Mouse (Mus musculus) liver, embryonic 16.5 days (tissue): ENCODE measurements around the gene Rbfox1. TPM values are rescaled to one million over a fixed set of nuclear protein-coding genes. Genes with fewer than 3 reads are reported as not detected.

ENCODE experiments used
- ATAC-seq: fragments of 200-750 bp; cut with Nextera tagmentation; 2 replicates; pipeline ENCODE4 v1.8.0; 2017; ENCODE audit warnings: low read depth, mild to moderate bottlenecking, moderate number of reproducible peaks, moderate library complexity
- H3K27ac ChIP-seq: fragments of 300-500 bp; sonication (generic); 2 replicates; pipeline ENCODE4 v1.5.1; 2014; ENCODE audit warnings: mild to moderate bottlenecking, low read length
- H3K27me3 ChIP-seq: fragments of 300-500 bp; sonication (generic); 2 replicates; pipeline ENCODE4 v1.6.1; 2014; ENCODE audit warnings: low read depth, low read length, mixed read lengths; ENCODE audit not compliant: control insufficient read depth, insufficient read depth
- H3K36me3 ChIP-seq: fragments of 300-500 bp; sonication (generic); 2 replicates; pipeline ENCODE4 v1.6.1; 2014; ENCODE audit warnings: mild to moderate bottlenecking; ENCODE audit not compliant: control insufficient read depth, insufficient read depth
- H3K4me1 ChIP-seq: fragments of 300-500 bp; sonication (generic); 2 replicates; pipeline ENCODE4 v1.6.1; 2014; ENCODE audit warnings: low read depth, low read length, mixed read lengths; ENCODE audit not compliant: control insufficient read depth
- H3K4me2 ChIP-seq: fragments of 300-500 bp; sonication (generic); 2 replicates; pipeline ENCODE4 v1.6.1; 2014; ENCODE audit warnings: low read depth, low read length, mixed read lengths
- H3K4me3 ChIP-seq: fragments of 300-500 bp; sonication (generic); 2 replicates; pipeline ENCODE4 v1.5.1; 2014; ENCODE audit warnings: low read depth, mild to moderate bottlenecking, low read length
- H3K9ac ChIP-seq: fragments of 300-500 bp; sonication (generic); 2 replicates; pipeline ENCODE4 v1.6.1; 2014; ENCODE audit warnings: low read depth, low read length
- H3K9me3 ChIP-seq: fragments of 300-500 bp; sonication (generic); replicated peaks from 2 replicates; pipeline ENCODE4 v1.6.1; 2016; ENCODE audit warnings: low read length; ENCODE audit not compliant: control insufficient read depth
- WGBS: fragments of 180-500 bp; shearing (Covaris S2); extraction: QIAGEN DNeasy Blood & Tissue Kit; methylation state at CpG from one replicate; pipeline ENCODE4 v1.1.7; 2014; ENCODE audit not compliant: insufficient replicate concordance; 5-methylcytosine and 5-hydroxymethylcytosine counted together
- polyA plus RNA-seq: library from polyadenylated mRNA; unstranded; fragments of >200 nt; fragmentation: Nextera tagmentation; extraction: Ambion mirVana; gene quantifications from 2 replicates; pipeline ENCODE4 v1.2.1, GENCODE M21; 2015

Rbfox1 gene
- polyA plus RNA-seq, 1 experiment from 2014 or later = 0.38 TPM

DNA sequence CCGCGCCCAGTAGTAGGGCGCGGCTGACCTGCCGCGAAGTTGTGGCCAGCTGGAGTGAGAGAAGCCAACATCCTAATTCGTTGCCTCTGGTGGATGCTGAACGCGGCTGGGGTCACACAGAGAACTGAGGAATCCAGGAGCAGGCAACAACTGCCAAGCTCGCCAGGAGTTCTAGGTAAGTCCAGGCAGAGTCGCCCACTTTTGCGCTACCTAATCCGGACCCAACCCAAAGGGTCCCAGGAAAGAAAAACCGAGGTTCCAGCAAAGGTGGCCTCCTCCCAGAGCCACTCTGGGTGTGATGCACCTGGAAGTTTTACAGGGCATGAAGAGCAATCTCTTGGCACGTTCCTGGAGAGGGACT, 515 bp downstream of the Rbfox1 start:
- 4% methylated on average over 15 of the region's 15 CpGs for WGBS
- H3K4me1 ChIP-seq = no peaks in the 10 kb centered on the region
- no peak overlapping the region for H3K9ac ChIP-seq
- H3K4me2 ChIP-seq = no peak overlapping the region
- no peaks in the 10 kb centered on the region for H3K9me3 ChIP-seq
- H3K4me3 ChIP-seq = no peak overlapping the region
- ATAC-seq = no peak
- H3K27ac ChIP-seq = no peak overlapping the region
- H3K36me3 ChIP-seq = no peaks in the 10 kb centered on the region
- peaks cover 10% of the 10 kb centered on the region; the same call in 1 of the 2 replicates for H3K27me3 ChIP-seq

DNA sequence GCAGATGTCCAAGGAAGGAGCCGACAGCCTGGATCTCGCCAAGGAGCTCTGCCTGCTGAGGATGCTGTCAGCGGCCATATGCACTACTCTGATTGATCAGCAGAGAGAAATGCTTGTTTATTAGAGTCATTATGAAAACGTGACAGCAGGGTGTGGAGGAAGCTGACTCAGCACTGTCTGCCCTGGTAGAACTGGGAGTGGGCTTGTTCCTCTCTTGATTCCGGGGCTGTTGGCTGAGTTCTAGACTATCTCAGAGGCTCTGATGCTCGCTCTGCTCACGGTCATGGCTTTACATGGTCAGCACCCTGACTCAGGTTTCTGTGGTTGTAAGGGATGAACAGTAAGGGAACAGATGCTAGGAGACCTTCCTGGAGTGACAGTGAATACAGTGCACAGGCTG, 10.4 kb downstream of the Rbfox1 start:
- Histone ChIP-seq H3K9me3 (no peaks in the 10 kb centered on the region), H3K4me1 (no peaks in the 10 kb centered on the region), H3K27ac (no peak overlapping the region), H3K36me3 (no peaks in the 10 kb centered on the region), H3K4me2 (no peak overlapping the region), H3K9ac (no peak overlapping the region), H3K27me3 (no peaks in the 10 kb centered on the region), H3K4me3 (no peak overlapping the region)
- ATAC-seq = no peak
- WGBS = 56% methylated on average over 7 of the region's 7 CpGs

DNA sequence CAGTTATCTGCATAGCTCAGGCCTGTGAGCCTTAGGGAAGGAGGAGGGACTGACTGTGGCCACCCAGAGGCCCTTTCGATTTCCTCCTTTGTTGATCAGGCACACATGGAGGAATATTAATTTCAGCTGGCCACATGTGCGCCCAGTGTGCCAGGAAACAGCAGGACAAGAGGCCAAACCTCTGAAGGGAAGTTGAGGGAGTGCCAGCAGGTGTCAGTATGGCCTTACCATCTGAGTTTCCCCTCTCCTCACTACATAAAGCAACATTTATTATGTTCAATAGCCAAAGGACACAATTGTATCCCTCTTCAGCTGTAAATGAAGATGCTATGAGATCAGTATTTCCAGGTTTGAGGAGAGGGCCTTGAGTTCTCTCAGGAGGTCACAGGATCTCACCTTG, 13.2 kb downstream of the Rbfox1 start:
- Histone ChIP-seq H3K9me3 (no peaks in the 10 kb centered on the region), H3K9ac (no peak overlapping the region), H3K4me1 (no peaks in the 10 kb centered on the region), H3K4me3 (no peak overlapping the region), H3K36me3 (no peaks in the 10 kb centered on the region), H3K27ac (no peak overlapping the region), H3K27me3 (no peaks in the 10 kb centered on the region), H3K4me2 (no peak overlapping the region)
- 28% methylated on average over 2 of the region's 2 CpGs for WGBS
- ATAC-seq = no peak

DNA sequence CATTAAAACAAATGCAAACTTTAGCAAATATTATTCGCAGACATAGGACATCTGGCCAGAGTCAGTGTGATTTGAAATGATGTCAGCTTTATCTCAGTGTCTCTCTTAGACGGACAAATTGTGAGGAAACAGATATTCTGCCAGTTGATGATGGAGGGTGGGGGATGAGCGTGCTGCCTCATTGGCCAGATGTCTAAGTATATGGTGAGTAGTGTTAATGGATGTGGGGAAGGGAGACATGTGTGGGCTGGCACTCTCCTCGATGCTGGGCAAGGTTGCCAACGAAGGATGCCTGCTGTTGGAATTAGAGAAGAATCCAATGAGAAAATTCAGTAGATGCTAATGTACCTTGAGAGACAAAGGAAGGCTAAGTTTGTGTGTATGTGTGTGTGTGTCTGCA, 25.6 kb downstream of the Rbfox1 start:
- H3K27ac ChIP-seq = no peak overlapping the region
- no peak overlapping the region for H3K4me2 ChIP-seq
- no peak overlapping the region for H3K4me3 ChIP-seq
- no peaks in the 10 kb centered on the region for H3K9me3 ChIP-seq
- ATAC-seq = no peak
- H3K36me3 ChIP-seq = no peaks in the 10 kb centered on the region
- no peaks in the 10 kb centered on the region for H3K4me1 ChIP-seq
- WGBS = 52% methylated on average over 5 of the region's 5 CpGs
- H3K9ac ChIP-seq = no peak overlapping the region
- H3K27me3 ChIP-seq = no peaks in the 10 kb centered on the region

DNA sequence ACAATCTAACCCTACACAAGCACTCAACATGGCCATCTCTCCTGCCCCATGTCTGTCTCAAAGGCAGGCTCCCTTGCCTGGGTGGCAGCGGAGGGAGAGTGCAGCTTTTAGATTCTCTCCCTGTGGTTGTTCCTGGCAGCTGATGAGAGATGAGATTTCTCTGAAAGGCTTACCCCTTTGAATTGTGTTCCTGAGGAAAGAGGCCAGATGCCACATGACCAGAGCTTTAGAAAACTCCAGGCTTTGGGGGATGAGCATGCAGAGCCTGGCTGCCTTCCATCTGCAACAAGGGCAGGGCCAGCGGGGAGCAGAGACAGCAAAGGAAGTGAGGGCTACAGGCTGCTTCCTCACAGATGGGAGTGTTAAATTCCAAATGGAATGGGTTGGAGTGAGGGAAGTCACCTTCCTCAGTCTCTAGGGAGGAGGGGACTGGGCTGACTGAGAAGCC, 26.7 kb downstream of the Rbfox1 start:
- Histone ChIP-seq H3K4me1 (no peaks in the 10 kb centered on the region), H3K4me2 (no peak overlapping the region), H3K27ac (no peak overlapping the region), H3K36me3 (no peaks in the 10 kb centered on the region), H3K4me3 (no peak overlapping the region), H3K27me3 (no peaks in the 10 kb centered on the region), H3K9me3 (no peaks in the 10 kb centered on the region), H3K9ac (no peak overlapping the region)
- ATAC-seq = no peak
- WGBS = 46% methylated on average over 2 of the region's 2 CpGs

DNA sequence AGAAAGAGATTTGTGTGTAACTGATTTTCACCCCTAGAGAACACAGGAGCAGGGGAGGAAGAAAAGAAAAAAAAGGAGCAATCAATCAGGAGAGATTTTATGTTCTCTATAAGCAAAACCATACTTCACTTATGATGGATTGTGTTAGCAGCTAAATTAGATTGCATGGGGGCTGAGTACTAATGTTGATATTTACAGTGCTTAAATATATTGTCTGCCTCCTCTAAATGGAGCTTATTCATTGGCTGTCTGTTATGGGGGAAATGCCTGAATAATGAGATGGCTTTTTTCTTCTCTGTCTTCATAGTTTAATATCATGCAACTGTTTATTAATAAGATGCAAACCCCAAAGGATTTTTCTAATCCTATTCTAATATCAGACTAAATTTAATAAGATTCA, 32.8 kb downstream of the Rbfox1 start:
- Histone ChIP-seq H3K9ac (no peak overlapping the region), H3K4me1 (no peaks in the 10 kb centered on the region), H3K4me3 (no peak overlapping the region), H3K27ac (no peak overlapping the region), H3K4me2 (no peak overlapping the region), H3K36me3 (no peaks in the 10 kb centered on the region), H3K9me3 (no peaks in the 10 kb centered on the region), H3K27me3 (no peaks in the 10 kb centered on the region)
- no peak for ATAC-seq

DNA sequence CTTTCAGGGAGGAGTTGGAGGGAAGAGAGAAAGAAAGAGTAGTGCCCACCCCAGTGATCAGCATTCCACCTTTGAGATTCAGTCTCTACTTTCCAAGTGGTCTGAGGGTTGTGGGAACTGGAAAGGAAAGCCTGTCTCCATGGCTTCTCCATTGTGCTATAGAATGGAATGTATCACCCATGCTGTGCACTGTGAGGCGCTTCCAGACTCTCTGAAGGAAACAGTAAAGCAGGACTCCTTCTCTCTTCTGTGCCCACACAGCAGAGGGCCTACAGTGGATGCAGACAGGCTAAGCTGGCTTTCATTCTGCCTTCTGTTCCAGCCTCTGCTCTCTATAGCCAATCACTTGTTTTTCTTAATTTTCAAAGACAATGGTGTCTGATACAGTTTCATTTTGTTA, 41.8 kb downstream of the Rbfox1 start:
- WGBS = 44% methylated on average over 1 of the region's 1 CpGs
- no peak for ATAC-seq
- no peak overlapping the region for H3K9ac ChIP-seq
- H3K27me3 ChIP-seq = no peaks in the 10 kb centered on the region
- no peak overlapping the region for H3K4me2 ChIP-seq
- no peak overlapping the region for H3K4me3 ChIP-seq
- no peaks in the 10 kb centered on the region for H3K9me3 ChIP-seq
- H3K36me3 ChIP-seq = no peaks in the 10 kb centered on the region
- no peaks in the 10 kb centered on the region for H3K4me1 ChIP-seq
- no peak overlapping the region for H3K27ac ChIP-seq

DNA sequence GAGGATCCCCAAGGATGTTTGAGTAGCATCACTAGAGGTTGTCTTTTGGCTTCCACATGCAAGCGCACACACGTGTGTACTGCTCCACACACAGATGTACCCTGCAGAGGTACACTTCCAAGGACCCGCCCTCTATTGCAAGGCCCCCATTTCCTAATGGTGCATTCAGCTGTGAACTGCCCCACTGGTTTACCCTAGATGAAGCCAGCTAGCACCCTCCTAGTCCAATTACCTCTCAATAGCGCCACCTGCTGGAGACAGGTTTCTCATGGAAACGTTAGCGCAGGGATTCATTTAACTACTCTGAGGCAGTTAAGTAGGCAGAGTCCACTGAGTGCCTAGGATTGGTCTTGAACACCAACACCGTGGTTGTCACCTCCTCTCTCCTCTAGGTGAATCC, 46.5 kb downstream of the Rbfox1 start:
- WGBS = 23% methylated on average over 7 of the region's 7 CpGs
- Histone ChIP-seq H3K27me3 (no peaks in the 10 kb centered on the region), H3K9me3 (no peaks in the 10 kb centered on the region), H3K4me1 (no peaks in the 10 kb centered on the region), H3K27ac (no peak overlapping the region), H3K36me3 (no peaks in the 10 kb centered on the region), H3K4me2 (no peak overlapping the region), H3K9ac (no peak overlapping the region), H3K4me3 (no peak overlapping the region)
- ATAC-seq = no peak

DNA sequence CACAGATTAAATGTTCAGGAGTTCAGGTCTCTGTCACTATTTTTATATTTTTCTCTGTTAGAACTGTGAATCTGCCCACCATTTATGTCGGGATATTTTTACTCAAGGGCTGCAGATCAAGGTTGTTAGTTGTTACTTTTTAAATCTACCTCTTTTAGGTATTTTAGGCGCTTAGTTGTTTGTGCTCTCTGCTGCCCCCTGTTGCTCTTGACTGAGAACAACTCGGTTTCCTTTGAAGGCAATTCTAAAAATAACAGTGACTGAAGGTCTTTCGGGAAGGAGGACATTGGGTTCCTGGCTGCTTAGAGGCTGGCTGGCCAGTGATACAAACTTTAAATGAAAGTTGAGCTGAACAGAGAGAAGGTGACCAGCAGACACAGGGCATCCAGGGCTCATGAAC, 54.9 kb downstream of the Rbfox1 start:
- H3K4me1 ChIP-seq = no peaks in the 10 kb centered on the region
- 33% methylated on average over 4 of the region's 4 CpGs for WGBS

DNA sequence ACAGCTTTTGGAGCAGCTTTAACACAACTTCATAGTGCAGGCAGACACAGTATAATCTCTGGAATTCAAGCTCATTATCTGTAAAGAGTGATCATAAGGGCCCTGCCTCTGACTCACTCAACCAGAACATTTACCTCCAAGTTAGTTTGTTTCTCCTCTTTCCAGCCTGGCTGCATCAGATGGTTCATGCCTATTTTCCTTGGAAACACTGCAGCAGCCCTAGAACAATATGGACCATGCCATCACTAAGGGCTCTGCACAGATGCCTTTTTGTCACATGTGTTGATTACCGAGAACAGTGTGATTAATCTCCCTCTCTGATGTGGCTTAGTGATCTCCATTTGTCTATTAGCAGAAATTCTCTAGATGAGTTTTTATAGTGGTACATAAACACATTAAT, 60.5 kb downstream of the Rbfox1 start:
- Histone ChIP-seq H3K4me1 (no peaks in the 10 kb centered on the region), H3K27ac (no peak overlapping the region), H3K4me3 (no peak overlapping the region), H3K9me3 (no peaks in the 10 kb centered on the region), H3K9ac (no peak overlapping the region), H3K36me3 (no peaks in the 10 kb centered on the region), H3K4me2 (no peak overlapping the region), H3K27me3 (no peaks in the 10 kb centered on the region)
- 73% methylated on average over 1 of the region's 1 CpGs for WGBS
- ATAC-seq = no peak

More for the DNA sequence above, 54.9 kb downstream of the Rbfox1 start:
- Histone ChIP-seq H3K27ac (no peak overlapping the region), H3K9me3 (no peaks in the 10 kb centered on the region), H3K36me3 (no peaks in the 10 kb centered on the region), H3K4me3 (no peak overlapping the region), H3K4me2 (no peak overlapping the region), H3K27me3 (no peaks in the 10 kb centered on the region), H3K9ac (no peak overlapping the region)
- ATAC-seq = no peak
